ENCODE assay signal across 17 mouse cellular contexts in the genomic region with DNA sequence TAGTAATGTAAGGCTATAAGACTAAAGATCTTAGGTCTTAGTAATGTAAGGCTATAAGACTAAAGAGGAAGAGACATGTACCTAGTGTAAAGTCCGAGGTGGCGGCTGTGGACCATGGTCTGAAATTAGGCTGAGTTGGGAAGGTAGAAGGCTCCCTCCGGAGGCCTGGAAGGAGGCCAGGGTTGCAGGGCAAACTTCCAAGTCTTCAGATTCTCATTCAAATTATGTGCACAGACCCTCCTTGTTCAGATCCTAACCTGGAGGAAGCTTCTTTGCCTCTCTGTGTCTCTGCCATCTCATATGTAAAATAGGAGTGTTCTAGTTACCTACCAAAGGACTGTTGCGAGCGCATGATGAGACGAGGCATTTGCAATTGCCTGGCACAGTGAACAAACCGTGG. TPM values are rescaled to one million over a fixed set of nuclear protein-coding genes. Genes with fewer than 3 reads are reported as not detected.
DNase-seq lines count a peak whose midpoint lies in the region; ATAC-seq lines count a peak whose summit lies in the region.
"Had no signal": no experiment of that assay in that cellular context is flagged by ENCODE, and none has a peak within 500 bp of the region (broad histone marks: within the 10 kb centered on the region; RNA-seq: fewer than 3 reads in every experiment).

No protein-coding gene starts in this region.

- DNase-seq in adrenal gland, postnatal 10 days: peak; percentile 45
- DNase-seq in adrenal gland, adult 8-10 months: no peak
- DNase-seq in heart, adult 11 months: peak; percentile 33
- DNase-seq in left cerebral cortex, postnatal 4 days: peak; percentile 69
- DNase-seq in left cerebral cortex, postnatal 36 days (ENCODE audit: low spot score in 2 of 2): no peak
- DNase-seq in kidney, adult 8-10 months: peak; percentile 16 to 52
- DNase-seq in urinary bladder, postnatal 25 days (ENCODE audit: low spot score): no peak
- DNase-seq: layer of hippocampus, adult 9-11 months; thymus, postnatal 4 days had no signal

- 82% methylated on average over 7 of the region's 7 CpGs for WGBS in heart, embryonic 11.5 days (ENCODE audit: insufficient replicate concordance)

- H3K27me3 ChIP-seq in heart, embryonic 11.5 days (ENCODE audit: control insufficient read depth, insufficient read depth, low read length): no peaks in the 10 kb centered on the region
- H3K27me3 ChIP-seq: neural tube, embryonic 13.5 days had no signal

- no peak overlapping the region for H3K4me2 ChIP-seq in heart, embryonic 11.5 days
- H3K4me2 ChIP-seq: liver, embryonic 15.5 days; neural tube, embryonic 13.5 days had no signal

- no peak overlapping the region for H3K4me3 ChIP-seq in heart, embryonic 11.5 days (ENCODE audit: low read depth, low read length)
- H3K4me3 ChIP-seq: liver, embryonic 15.5 days; neural tube, embryonic 13.5 days had no signal

- no peaks in the 10 kb centered on the region for H3K4me1 ChIP-seq in heart, embryonic 11.5 days (ENCODE audit: control insufficient read depth, insufficient read depth, low read length)
- H3K4me1 ChIP-seq: liver, embryonic 15.5 days had no signal

- no peak for ATAC-seq in heart, embryonic 11.5 days (replicated peaks; ENCODE audit: insufficient number of reproducible peaks, low FRiP score, low TSS enrichment)

- no peak overlapping the region for H3K27ac ChIP-seq in heart, embryonic 11.5 days (ENCODE audit: low read depth, low read length)
- H3K27ac ChIP-seq: liver, embryonic 15.5 days; neural tube, embryonic 13.5 days had no signal

- H3K36me3 ChIP-seq in heart, embryonic 11.5 days (ENCODE audit: control insufficient read depth, insufficient read depth, low read length): no peaks in the 10 kb centered on the region
- H3K36me3 ChIP-seq: liver, embryonic 15.5 days; neural tube, embryonic 13.5 days had no signal

- intact Hi-C loops in left cerebral cortex, postnatal 4 days (cut with DNase I): no loop called here
- intact Hi-C loops in left cerebral cortex, postnatal 36 days (cut with DNase I): no loop called here

- H3K9me3 ChIP-seq in heart, embryonic 11.5 days (replicated peaks; ENCODE audit: control insufficient read depth, low read length): no peaks in the 10 kb centered on the region
- H3K9me3 ChIP-seq: liver, embryonic 15.5 days; neural tube, embryonic 13.5 days had no signal

- H3K9ac ChIP-seq in heart, embryonic 11.5 days (ENCODE audit: low read depth, low read length): no peak overlapping the region
- H3K9ac ChIP-seq: liver, embryonic 15.5 days; neural tube, embryonic 13.5 days had no signal

RNA-seq across cellular contexts. Expression of gene Sh2d7, which starts 2.5 kb away (rescaled TPM):
- not detected for total RNA-seq in adrenal gland, postnatal 10 days (2021)
- not detected for total RNA-seq in adrenal gland, adult 8-10 months (2022)
- not detected in 2 replicates for polyA plus RNA-seq in heart, embryonic 11.5 days (2014; fragmentation: Nextera tagmentation; extraction: Ambion mirVana)
- total RNA-seq in left cerebral cortex, postnatal 4 days (2021): not detected
- total RNA-seq in left cerebral cortex, postnatal 36 days (2021): not detected
- total RNA-seq: left cerebral cortex, postnatal 25 days had no signal
- polyA plus RNA-seq: gonadal fat pad, adult 2 months; heart, embryonic 16.5 days; intestine, embryonic 14.5 days; liver, embryonic 15.5 days; neural tube, embryonic 13.5 days; spleen, adult 2 months had no signal

RNA-seq across cellular contexts. Expression of gene Cib2, which starts 23.8 kb away (rescaled TPM):
- total RNA-seq in adrenal gland, postnatal 10 days (2021): 10 to 100 TPM; 69.3 to 83.3 TPM
- 10 to 100 TPM; 26.1 to 39.4 (median 33.3) TPM for total RNA-seq in adrenal gland, adult 8-10 months (2022)
- 6.1 TPM in 2 replicates for polyA plus RNA-seq in heart, embryonic 11.5 days (2014; fragmentation: Nextera tagmentation; extraction: Ambion mirVana)
- 10 to 100 TPM; 53.1 to 56.9 TPM for total RNA-seq in left cerebral cortex, postnatal 4 days (2021)
- 10 to 100 TPM; 19.3 to 22.8 TPM for total RNA-seq in left cerebral cortex, postnatal 36 days (2021)

RNA-seq across cellular contexts. Expression of gene Dmxl2, which starts 34.8 kb away (rescaled TPM):
- total RNA-seq in adrenal gland, postnatal 10 days (2021): 10 to 100 TPM; 11.7 to 15.2 TPM
- 10 to 100 TPM; 16.2 to 39.4 (median 24.3) TPM for total RNA-seq in adrenal gland, adult 8-10 months (2022)
- polyA plus RNA-seq in heart, embryonic 11.5 days (2014; fragmentation: Nextera tagmentation; extraction: Ambion mirVana): 7.6 and 12.5 TPM in 2 replicates
- 100 to 1,000 TPM; 168 to 174 TPM for total RNA-seq in left cerebral cortex, postnatal 4 days (2021)
- total RNA-seq in left cerebral cortex, postnatal 36 days (2021): 100 to 1,000 TPM; 189 to 204 TPM

RNA-seq across cellular contexts. Expression of gene Idh3a, which starts 49.9 kb away (rescaled TPM):
- total RNA-seq in adrenal gland, postnatal 10 days (2021): 100 to 1,000 TPM; 806 to 826 TPM
- total RNA-seq in adrenal gland, adult 8-10 months (2022): 100 to 1,000 TPM; 109 to 216 (median 186) TPM
- polyA plus RNA-seq in heart, embryonic 11.5 days (2014; fragmentation: Nextera tagmentation; extraction: Ambion mirVana): 441 and 486 TPM in 2 replicates
- total RNA-seq in left cerebral cortex, postnatal 4 days (2021): 100 to 1,000 TPM; 134 to 138 TPM
- 100 to 1,000 TPM; 181 to 197 TPM for total RNA-seq in left cerebral cortex, postnatal 36 days (2021)

Comparison
In these comparisons a context has a peak if more than half of its experiments do, and no peak if none do; other contexts are left out.
1. DNase-seq: peak in adrenal gland, postnatal 10 days (single experiment), heart, adult 11 months (single experiment), left cerebral cortex, postnatal 4 days (single experiment) and kidney, adult 8-10 months (2 of 2); none in adrenal gland, adult 8-10 months (single experiment), left cerebral cortex, postnatal 36 days (0 of 2) and urinary bladder, postnatal 25 days (single experiment).
2. RNA of gene Dmxl2, which starts 34.8 kb away (total RNA-seq): 189 to 204 TPM in left cerebral cortex, postnatal 36 days and 168 to 174 TPM in left cerebral cortex, postnatal 4 days; 16.2 to 39.4 TPM in adrenal gland, adult 8-10 months and 11.7 to 15.2 TPM in adrenal gland, postnatal 10 days; every median in the first group is over 4 times any median in the second.